8 mouse cellular contexts compared by ENCODE assay signal in the genomic region with DNA sequence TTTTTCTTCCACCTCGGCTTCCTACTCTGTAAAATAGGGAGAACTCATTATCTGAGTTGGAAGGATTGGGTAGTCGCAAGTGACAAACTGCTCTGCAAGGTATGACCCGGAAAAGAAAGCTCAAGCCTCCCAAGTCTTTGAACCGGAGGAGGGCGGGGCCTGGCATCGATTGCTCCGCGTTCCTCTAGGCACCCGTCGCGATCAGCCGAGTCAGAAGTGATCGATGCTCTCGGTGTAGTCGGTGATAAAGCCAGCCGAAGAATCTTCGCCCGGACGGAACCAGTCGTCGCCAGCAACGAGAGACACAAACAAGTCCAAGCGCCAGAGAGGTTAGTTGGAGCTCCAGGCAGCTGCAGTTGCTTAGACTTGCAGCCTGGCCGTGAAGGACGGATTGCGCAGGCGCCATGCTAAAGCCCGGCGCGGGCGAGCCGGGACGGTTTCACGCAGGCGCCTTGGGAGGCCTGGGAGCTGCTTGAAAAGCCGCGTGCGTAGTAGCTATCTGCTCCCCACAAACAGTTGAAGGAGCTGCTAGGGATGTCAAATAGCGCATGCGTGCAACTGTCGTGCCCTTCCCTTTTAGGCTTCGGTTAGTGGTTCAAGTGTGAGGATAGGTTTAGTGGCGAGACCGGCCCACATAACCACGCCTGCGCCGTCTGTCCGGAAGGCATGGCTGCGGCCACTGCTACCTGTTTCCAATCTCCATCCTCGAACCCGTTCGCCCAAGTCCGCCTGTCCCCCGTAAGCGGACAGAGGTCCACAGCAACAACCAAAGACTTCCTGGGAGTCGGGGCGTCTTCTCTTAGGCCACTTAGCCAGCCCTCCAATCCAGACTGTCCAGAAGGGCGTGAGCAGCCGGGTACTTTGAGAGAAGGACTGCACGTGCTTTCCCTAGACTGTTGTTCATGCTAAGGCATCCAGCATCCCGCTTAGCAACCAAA. TPM values are rescaled to one million over a fixed set of nuclear protein-coding genes. Genes with fewer than 3 reads are reported as not detected.
DNase-seq lines count a peak whose midpoint lies in the region; ATAC-seq lines count a peak whose summit lies in the region.

Gene Kdm8, plus strand, starts transcription at position 213 of the 938 bp plus-strand sequence.

- peak within 1 kb of the TSS; percentile 71 for H3K4me3 ChIP-seq in brown adipose tissue, adult 24 weeks (ENCODE audit: insufficient read depth, low read depth, low read length)
- H3K4me3 ChIP-seq in heart, embryonic 13.5 days = peak within 1 kb of the TSS; percentile 71
- peak within 1 kb of the TSS; percentile 69 for H3K4me3 ChIP-seq in liver, embryonic 12.5 days
- peak within 1 kb of the TSS; percentile 70 for H3K4me3 ChIP-seq in stomach, embryonic 15.5 days (replicated peaks)

- peak within 1 kb of the TSS; percentile 95 for H3K27ac ChIP-seq in brown adipose tissue, adult 24 weeks (replicated peaks; ENCODE audit: low read depth, low read length)
- H3K27ac ChIP-seq in heart, embryonic 13.5 days (replicated peaks) = peak within 1 kb of the TSS; percentile 97
- peak within 1 kb of the TSS; percentile 97 for H3K27ac ChIP-seq in liver, embryonic 12.5 days
- H3K27ac ChIP-seq in stomach, embryonic 15.5 days = peak within 1 kb of the TSS; percentile 99

- H3K36me3 ChIP-seq in heart, embryonic 13.5 days = no peaks in the 10 kb centered on the region; the same call in 1 of the 2 replicates
- H3K36me3 ChIP-seq in liver, embryonic 12.5 days = peaks cover 13% of the 10 kb centered on the region
- no peaks in the 10 kb centered on the region for H3K36me3 ChIP-seq in stomach, embryonic 15.5 days

- WGBS in heart, embryonic 13.5 days = 2% methylated on average over 61 of the region's 61 CpGs
- WGBS in liver, embryonic 12.5 days (ENCODE audit: insufficient replicate concordance) = 2% methylated on average over 61 of the region's 61 CpGs
- WGBS in stomach, embryonic 15.5 days = 2% methylated on average over 61 of the region's 61 CpGs

- H3K4me2 ChIP-seq in heart, embryonic 13.5 days = peak within 1 kb of the TSS; percentile 93
- H3K4me2 ChIP-seq in liver, embryonic 12.5 days = peak within 1 kb of the TSS; percentile 79
- H3K4me2 ChIP-seq in stomach, embryonic 15.5 days = peak within 1 kb of the TSS; percentile 83

- DNase-seq in CD4-positive, CD25-positive, alpha-beta regulatory T cell, adult 2 months (ENCODE audit: low read depth, low spot score) = peak; percentile 97
- DNase-seq in fat pad, adult 2 months (ENCODE audit: extremely low read depth, low read depth, low spot score) = peak; percentile 74
- peak; percentile 97 for DNase-seq in kidney, postnatal 10 days
- peak; percentile 89 to 92 for DNase-seq in natural killer cell, adult 2 months (ENCODE audit: low spot score in 2 of 2)

- H3K9ac ChIP-seq in heart, embryonic 13.5 days = peak within 1 kb of the TSS; percentile 87
- peak within 1 kb of the TSS; percentile 82 for H3K9ac ChIP-seq in liver, embryonic 12.5 days
- H3K9ac ChIP-seq in stomach, embryonic 15.5 days = peak within 1 kb of the TSS; percentile 67

- no peaks in the 10 kb centered on the region for H3K27me3 ChIP-seq in heart, embryonic 13.5 days (replicated peaks)
- H3K27me3 ChIP-seq in liver, embryonic 12.5 days (replicated peaks) = no peaks in the 10 kb centered on the region
- H3K27me3 ChIP-seq in stomach, embryonic 15.5 days (replicated peaks) = no peaks in the 10 kb centered on the region

- peaks cover 2% of the 10 kb centered on the region; the same call in 1 of the 2 replicates for H3K4me1 ChIP-seq in brown adipose tissue, adult 24 weeks (ENCODE audit: control insufficient read depth, insufficient read depth, insufficient read length, low read length)
- peaks cover 20% of the 10 kb centered on the region for H3K4me1 ChIP-seq in heart, embryonic 13.5 days
- peaks cover 60% of the 10 kb centered on the region for H3K4me1 ChIP-seq in liver, embryonic 12.5 days
- peaks cover 6% of the 10 kb centered on the region for H3K4me1 ChIP-seq in stomach, embryonic 15.5 days

- no peaks in the 10 kb centered on the region for H3K9me3 ChIP-seq in heart, embryonic 13.5 days
- no peaks in the 10 kb centered on the region for H3K9me3 ChIP-seq in liver, embryonic 12.5 days (replicated peaks)
- H3K9me3 ChIP-seq in stomach, embryonic 15.5 days = no peaks in the 10 kb centered on the region

- ATAC-seq in heart, embryonic 13.5 days (ENCODE audit: extremely low read depth, insufficient number of reproducible peaks, low FRiP score, low TSS enrichment) = peak; percentile 85
- peak; percentile 97 for ATAC-seq in liver, embryonic 12.5 days
- peak; percentile 95 for ATAC-seq in stomach, embryonic 15.5 days (ENCODE audit: insufficient read depth, low FRiP score, low read depth)

RNA-seq across cellular contexts. Expression of gene Kdm8, which starts in this region (rescaled TPM):
- polyA plus RNA-seq in brown adipose tissue, adult 24 weeks (2012; ENCODE audit: insufficient read depth, insufficient read length, missing spikeins) = 2.4 and 3.1 TPM in 2 replicates
- 6.7 and 7.7 TPM in 2 replicates for polyA plus RNA-seq in heart, embryonic 13.5 days (2015; fragmentation: Nextera tagmentation; extraction: Ambion mirVana)
- polyA plus RNA-seq in liver, embryonic 12.5 days (2016; fragmentation: Nextera tagmentation; extraction: Ambion mirVana) = 11.1 and 11.7 TPM in 2 replicates
- 8.8 and 9.3 TPM in 2 replicates for polyA plus RNA-seq in stomach, embryonic 15.5 days (2015; fragmentation: Nextera tagmentation; extraction: Ambion mirVana)

Comparison
In these comparisons a context has a peak if more than half of its experiments do, and no peak if none do; other contexts are left out.
1. Peak in every context shown above with its lines: DNase-seq, ATAC-seq, H3K4me3 ChIP-seq and H3K27ac ChIP-seq.